19 mouse cellular contexts compared by ENCODE assay signal in the genomic region with DNA sequence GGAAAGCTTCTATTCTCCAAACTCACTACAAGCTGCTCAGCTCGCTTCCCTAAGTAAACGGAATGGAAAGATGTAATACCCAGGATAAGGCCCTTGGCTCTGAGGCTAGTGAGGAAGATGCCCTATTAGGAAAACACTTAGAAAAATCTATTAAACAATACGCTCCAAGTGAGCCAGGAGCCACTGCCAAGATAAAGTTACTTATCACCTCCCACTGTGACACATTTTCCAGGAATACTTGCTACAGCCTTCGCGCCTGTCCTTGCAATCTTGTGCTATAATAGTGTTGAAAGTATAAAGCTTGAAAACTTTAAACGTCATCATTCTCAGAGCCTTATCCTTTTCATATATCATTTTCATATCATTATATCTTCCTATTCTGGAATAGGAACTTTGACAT. TPM values are rescaled to one million over a fixed set of nuclear protein-coding genes. Genes with fewer than 3 reads are reported as not detected.
A peak's percentile ranks its signal among the peaks of the same experiment; 100 is the strongest.
DNase-seq lines count a peak whose midpoint lies in the region; ATAC-seq lines count a peak whose summit lies in the region.
"Had no signal": no experiment of that assay in that cellular context is flagged by ENCODE, and none has a peak within 500 bp of the region (broad histone marks: within the 10 kb centered on the region; RNA-seq: fewer than 3 reads in every experiment).

No protein-coding gene starts in this region.

- no peak overlapping the region for H3K4me3 ChIP-seq in heart, embryonic 13.5 days
- H3K4me3 ChIP-seq: embryonic facial prominence, embryonic 13.5 days; hindbrain, embryonic 15.5 days; liver, embryonic 13.5 days; midbrain, embryonic 10.5 days had no signal

- H3K9ac ChIP-seq in heart, embryonic 13.5 days: no peak overlapping the region
- H3K9ac ChIP-seq: embryonic facial prominence, embryonic 13.5 days; hindbrain, embryonic 15.5 days; liver, embryonic 13.5 days; lung, embryonic 14.5 days had no signal

- intact Hi-C loops in heart, postnatal 25 days (cut with DNase I): no loop called here

- 15% methylated on average over 6 of the region's 6 CpGs for WGBS in heart, embryonic 13.5 days

- H3K9me3 ChIP-seq in heart, embryonic 13.5 days: no peaks in the 10 kb centered on the region
- H3K9me3 ChIP-seq: embryonic facial prominence, embryonic 13.5 days; hindbrain, embryonic 15.5 days; liver, embryonic 13.5 days; midbrain, embryonic 10.5 days had no signal

- H3K36me3 ChIP-seq in heart, embryonic 13.5 days: no peaks in the 10 kb centered on the region
- H3K36me3 ChIP-seq: embryonic facial prominence, embryonic 13.5 days; hindbrain, embryonic 15.5 days; liver, embryonic 13.5 days; midbrain, embryonic 10.5 days had no signal

- peaks cover 17% of the 10 kb centered on the region for H3K4me1 ChIP-seq in heart, embryonic 13.5 days
- H3K4me1 ChIP-seq: embryonic facial prominence, embryonic 13.5 days; hindbrain, embryonic 15.5 days; liver, embryonic 13.5 days; midbrain, embryonic 10.5 days had no signal

- peak overlapping the region; percentile 66 for H3K27ac ChIP-seq in heart, embryonic 13.5 days (replicated peaks)
- H3K27ac ChIP-seq: embryonic facial prominence, embryonic 13.5 days; hindbrain, embryonic 15.5 days; liver, embryonic 13.5 days; macrophage; midbrain, embryonic 10.5 days had no signal

- H3K4me2 ChIP-seq in heart, embryonic 13.5 days: peak overlapping the region; percentile 30
- H3K4me2 ChIP-seq: embryonic facial prominence, embryonic 13.5 days; hindbrain, embryonic 15.5 days; liver, embryonic 13.5 days; lung, embryonic 14.5 days had no signal

- no peak for ATAC-seq in heart, embryonic 13.5 days (ENCODE audit: extremely low read depth, insufficient number of reproducible peaks, low FRiP score, low TSS enrichment)
- ATAC-seq in activated CD4-positive, CD25-positive, alpha-beta regulatory T cell, adult 4 months: no peak

- H3K27me3 ChIP-seq in heart, embryonic 13.5 days (replicated peaks): no peaks in the 10 kb centered on the region
- H3K27me3 ChIP-seq: CH12.LX; embryonic facial prominence, embryonic 13.5 days; hindbrain, embryonic 15.5 days; liver, embryonic 13.5 days had no signal

- peak; percentile 28 to 42 for DNase-seq in heart, adult 18-20 months
- no peak for DNase-seq in heart, postnatal 25 days (ENCODE audit: low spot score)
- DNase-seq in lung, postnatal 36 days: peak; percentile 23
- no peak for DNase-seq in lung, postnatal 10 days
- peak; percentile 51 for DNase-seq in telencephalon, adult 2 months (ENCODE audit: low read depth, low spot score)
- no peak for DNase-seq in left cerebral cortex, adult 9 months (ENCODE audit: low spot score in 2 of 2)
- DNase-seq: cerebellum, adult 9-10 months; liver, embryonic 13.5 days; lung, embryonic 14.5 days; right cerebral cortex, postnatal 4 days had no signal

RNA-seq across cellular contexts. Expression of a gene that starts 28.4 kb away (rescaled TPM):
- under 1 TPM; 0.05 TPM for total RNA-seq in heart, adult 18-20 months (2021)
- under 1 TPM; 0.03 to 0.05 TPM for total RNA-seq in heart, postnatal 25 days (2021)
- polyA plus RNA-seq in heart, embryonic 13.5 days (2015; fragmentation: Nextera tagmentation; extraction: Ambion mirVana): 0.09 and 0.11 TPM in 2 replicates
- polyA plus RNA-seq in activated CD4-positive, CD25-positive, alpha-beta regulatory T cell, adult 4 months (2017; shearing (Covaris generic)): not detected
- total RNA-seq: MEL; neutrophil, adult 5-6 weeks had no signal
- polyA plus RNA-seq: macrophage; midbrain, embryonic 10.5 days had no signal

Comparison
In these comparisons a context has a peak if more than half of its experiments do, and no peak if none do; other contexts are left out.
1. DNase-seq: peak in heart, adult 18-20 months (2 of 2), lung, postnatal 36 days (single experiment) and telencephalon, adult 2 months (single experiment); none in heart, postnatal 25 days (single experiment), lung, postnatal 10 days (single experiment) and left cerebral cortex, adult 9 months (0 of 2).